Mouse (Mus musculus): Measurements from ENCODE around the gene Aph1a. TPM values are rescaled to one million over a fixed set of nuclear protein-coding genes. Genes with fewer than 3 reads are reported as not detected.
"Not testable (repeated sequence)": the region's sequence is repeated elsewhere in the genome, so short reads cannot be mapped to it uniquely, and the experiment has no call there.

Aph1a gene
- 100 to 1,000 TPM; 114 to 122 TPM for total RNA-seq (2021)

- intact Hi-C loops (cut with DNase I) = not testable (repeated sequence)
- DNase-seq = peak; percentile 91 to 92
These were observed at the start of gene Aph1a for GRCm38 (mm10) chr3:95893606-95894316. Gene Aph1a (plus strand): TSS chr3:95893969.

DNA sequence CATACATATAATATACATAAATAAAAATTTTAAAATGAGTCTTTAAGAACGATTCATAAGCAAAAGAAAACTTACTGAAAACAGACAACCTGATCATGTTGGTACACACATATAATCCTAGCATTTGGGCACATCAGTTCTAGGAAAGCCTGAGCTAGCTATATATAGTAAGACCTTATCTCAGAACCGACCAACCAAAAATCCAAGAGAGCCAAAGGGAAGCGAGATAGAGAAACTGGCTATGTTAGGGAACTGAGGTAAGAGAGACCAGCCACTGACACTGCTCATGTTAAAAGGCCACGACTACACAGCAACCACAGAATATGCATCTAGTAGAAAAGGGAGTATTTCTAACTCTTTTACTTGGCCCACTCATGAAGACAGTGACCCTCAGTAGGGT is 43.2 kb upstream of the Aph1a start:
- DNase-seq = no peak
- intact Hi-C loops (cut with DNase I) = no loop called here

- intact Hi-C loops (cut with DNase I) = no loop called here
- no peak for DNase-seq
These were observed 42.5 kb upstream of the Aph1a start for GRCm38 (mm10) chr3:95851317-95851716.

DNA sequence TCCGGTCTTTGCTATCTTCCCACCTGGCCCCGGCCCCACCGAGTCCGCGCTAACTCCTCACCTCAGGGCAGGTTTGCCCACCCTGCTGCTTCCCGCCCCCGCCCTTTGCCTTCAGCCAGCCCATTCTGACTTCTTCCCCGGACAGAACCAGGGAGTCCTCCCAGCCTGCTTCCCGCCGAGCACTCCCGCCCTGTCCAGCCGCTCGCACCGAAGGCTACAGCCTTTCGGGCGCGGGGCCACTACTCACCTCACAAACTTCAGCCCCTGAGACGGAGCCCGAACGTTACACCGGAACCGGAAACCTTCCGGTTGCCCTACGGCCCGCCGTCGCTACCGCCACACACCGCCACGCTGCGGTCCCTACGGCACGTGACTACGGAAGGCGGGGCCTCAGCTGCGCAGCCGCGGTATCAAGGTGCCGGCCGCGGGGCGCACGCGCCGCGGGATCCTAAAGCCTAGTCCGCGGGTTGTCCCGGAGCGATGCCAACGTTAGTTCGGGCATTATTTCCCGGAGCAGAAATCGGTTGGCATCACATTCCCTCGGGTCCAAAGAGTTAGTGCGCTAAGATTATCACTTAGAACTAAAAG is 38.2 kb upstream of the Aph1a start, which contains the start of gene Prpf3:
Gene Prpf3, minus strand, starts transcription at position 384 of the 588 bp plus-strand sequence.
- intact Hi-C loops (cut with DNase I) = loop anchor here (2.0 kb wide), 1 partner anchor 37 kb away; the partner anchor contains the start of gene Rprd2
- DNase-seq = peak; percentile 96

DNA sequence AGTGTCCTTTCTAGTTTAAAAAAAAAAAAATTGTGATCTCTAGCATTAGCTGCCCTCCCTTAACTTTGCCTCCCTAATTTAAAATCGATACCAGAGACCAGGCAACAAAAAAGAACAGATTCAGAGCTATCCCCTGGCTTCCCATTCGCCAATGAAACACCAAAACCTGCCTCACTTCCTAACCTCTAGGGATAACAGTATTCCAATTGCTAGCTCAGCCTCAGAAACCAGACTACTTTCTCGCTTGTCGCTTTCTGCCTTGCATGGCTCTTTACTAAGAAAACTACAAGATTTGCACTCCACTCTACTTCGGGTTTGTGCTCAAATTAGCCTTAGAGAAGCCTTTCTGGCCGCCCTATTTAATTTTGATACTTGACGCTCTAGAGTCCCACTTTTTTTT is 37.7 kb upstream of the Aph1a start:
- no peak for DNase-seq
- intact Hi-C loops (cut with DNase I) = no loop called here

GRCm38 (mm10) chr3:95857050-95857449 is 36.7 kb upstream of the Aph1a start:
- intact Hi-C loops (cut with DNase I); DNase-seq: not testable (repeated sequence)

DNA sequence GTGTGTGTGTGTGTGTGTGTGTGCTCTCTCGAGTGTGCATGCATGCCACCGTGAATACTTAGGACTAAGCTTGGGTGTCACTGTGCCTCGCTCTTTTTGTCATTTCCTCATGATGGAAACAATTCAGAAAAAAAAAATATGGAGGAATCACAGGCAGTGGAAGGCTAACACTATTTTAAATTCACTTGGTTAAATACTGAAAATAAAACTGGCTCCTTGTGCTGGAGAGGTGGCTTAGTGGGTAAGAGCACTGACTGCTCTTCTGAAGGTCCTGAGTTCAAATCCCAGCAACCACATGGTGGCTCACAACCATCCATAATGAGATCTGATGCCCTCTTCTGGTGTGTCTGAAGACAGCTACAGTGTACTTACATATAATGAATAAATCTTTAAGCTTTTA is 35.5 kb upstream of the Aph1a start:
- intact Hi-C loops (cut with DNase I); DNase-seq: not testable (repeated sequence)

DNA sequence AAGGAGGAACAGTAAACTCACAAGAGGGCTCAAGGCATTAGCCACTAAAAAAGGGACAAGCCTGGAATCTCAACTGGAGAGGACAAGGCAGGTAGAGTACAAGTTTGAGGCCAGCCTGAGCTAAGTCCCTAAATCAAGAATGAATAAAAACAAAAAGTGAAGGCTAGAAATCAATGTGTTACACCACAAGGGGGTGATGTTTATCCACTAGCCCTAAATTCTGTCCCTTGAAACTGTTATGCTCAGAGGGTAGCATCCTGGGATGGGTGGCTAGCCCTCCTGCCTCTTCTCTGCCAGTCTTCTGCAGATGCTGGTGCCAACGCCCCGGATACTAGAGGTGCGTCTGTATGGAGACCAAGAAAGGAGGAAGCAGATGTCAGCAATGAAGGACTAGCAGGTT is 33.4 kb upstream of the Aph1a start:
- intact Hi-C loops (cut with DNase I) = loop anchor here (5.0 kb wide), 2 partner anchors 102 to 192 kb away; no protein-coding TSS in a partner anchor
- no peak for DNase-seq

GRCm38 (mm10) chr3:95861216-95861615 is 32.6 kb upstream of the Aph1a start:
- DNase-seq = no peak
- intact Hi-C loops (cut with DNase I) = loop anchor here (5.0 kb wide), 2 partner anchors 101 to 191 kb away; no protein-coding TSS in a partner anchor

GRCm38 (mm10) chr3:95861796-95862195 is 32.0 kb upstream of the Aph1a start:
- intact Hi-C loops (cut with DNase I) = loop anchor here (1.0 to 5.0 kb wide), 3 partner anchors 46 to 191 kb away; no protein-coding TSS in a partner anchor
- peak; percentile 62 to 66 for DNase-seq

GRCm38 (mm10) chr3:95863578-95863977 is 30.2 kb upstream of the Aph1a start:
- intact Hi-C loops (cut with DNase I) = loop anchor here (5.0 kb wide), 2 partner anchors 99 to 189 kb away; no protein-coding TSS in a partner anchor
- no peak for DNase-seq

DNA sequence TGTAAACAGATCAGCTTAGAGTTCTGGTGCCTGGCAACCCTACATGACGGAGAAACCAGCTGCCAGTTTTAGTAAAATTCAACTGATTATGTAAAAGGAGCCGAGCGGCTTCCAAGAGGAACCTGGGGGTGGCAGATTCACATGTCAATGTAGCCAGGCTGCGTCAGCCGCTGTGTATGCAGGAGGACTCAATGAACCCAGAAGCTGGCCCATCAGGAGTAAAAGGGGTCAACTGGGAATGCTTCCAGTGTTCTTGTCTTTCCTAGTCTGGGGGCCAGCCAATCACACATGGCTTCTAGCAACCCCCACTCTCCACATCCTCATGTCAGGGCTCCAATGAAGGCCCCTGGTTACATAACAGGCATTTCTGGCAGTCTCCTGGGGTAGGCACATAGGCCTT is 28.7 kb upstream of the Aph1a start:
- intact Hi-C loops (cut with DNase I) = no loop called here
- peak; percentile 17 to 29 for DNase-seq

DNA sequence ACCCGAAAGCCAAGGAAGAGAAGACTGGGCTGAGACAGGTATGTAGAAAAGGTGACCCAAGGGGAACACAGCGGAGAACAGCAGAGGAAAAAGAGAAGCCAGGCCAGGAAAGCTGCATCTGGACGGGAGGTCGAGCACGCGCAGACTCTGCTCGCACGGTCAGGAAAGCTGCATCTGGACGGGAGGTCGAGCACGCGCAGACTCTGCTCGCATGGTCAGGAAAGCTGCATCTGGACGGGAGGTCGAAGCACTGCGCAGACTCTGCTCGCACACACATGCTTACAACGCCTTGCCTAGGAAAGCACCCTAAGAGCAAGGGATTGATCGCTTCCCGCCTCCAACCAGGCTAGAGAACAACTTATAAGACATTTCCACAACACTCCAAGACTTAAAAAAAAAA is 28.2 kb upstream of the Aph1a start:
- no peak for DNase-seq
- intact Hi-C loops (cut with DNase I) = no loop called here

DNA sequence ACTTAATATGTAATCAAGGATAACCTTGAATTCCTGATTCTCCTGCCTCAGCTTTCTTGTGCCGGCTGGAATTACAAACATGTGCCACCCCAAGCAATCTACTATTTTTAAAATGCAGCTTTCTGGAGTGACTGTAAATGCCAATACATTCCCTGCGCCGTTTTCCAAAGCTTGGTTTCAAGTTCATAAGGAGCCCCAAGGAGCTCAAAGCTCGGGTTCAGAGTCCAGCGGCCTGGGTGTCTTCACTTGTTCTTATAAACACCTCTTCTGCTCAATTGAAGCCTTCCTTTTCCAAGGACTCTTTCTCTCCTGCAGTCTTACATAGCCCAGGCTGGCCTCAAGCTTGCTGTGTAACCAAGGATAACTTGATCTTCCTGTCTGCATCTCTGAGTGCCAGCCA is 27.7 kb upstream of the Aph1a start:
- intact Hi-C loops (cut with DNase I) = no loop called here
- DNase-seq = no peak

DNA sequence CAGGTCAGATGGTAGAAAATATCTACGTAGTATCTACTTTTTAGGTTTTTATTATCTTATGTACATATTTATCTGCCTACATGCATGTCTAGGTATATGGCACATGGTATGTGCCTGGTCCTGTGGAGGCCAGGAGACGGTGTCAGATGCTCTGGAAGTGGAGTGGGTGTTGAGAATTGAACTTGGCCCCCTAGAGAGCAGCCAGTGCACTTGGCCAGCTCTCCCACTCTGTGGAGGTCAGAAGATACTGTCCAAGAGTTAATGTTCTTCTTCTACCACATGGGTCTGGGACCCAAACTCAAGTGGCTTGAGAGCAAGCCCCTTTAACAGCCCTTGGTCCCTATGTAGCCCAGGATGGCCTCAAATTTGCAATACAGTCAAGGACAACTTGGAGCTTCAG is 26.4 kb upstream of the Aph1a start:
- intact Hi-C loops (cut with DNase I) = no loop called here
- DNase-seq = no peak

- no peak for DNase-seq
- intact Hi-C loops (cut with DNase I) = no loop called here
These were observed 22.8 kb upstream of the Aph1a start for GRCm38 (mm10) chr3:95870976-95871375.

DNA sequence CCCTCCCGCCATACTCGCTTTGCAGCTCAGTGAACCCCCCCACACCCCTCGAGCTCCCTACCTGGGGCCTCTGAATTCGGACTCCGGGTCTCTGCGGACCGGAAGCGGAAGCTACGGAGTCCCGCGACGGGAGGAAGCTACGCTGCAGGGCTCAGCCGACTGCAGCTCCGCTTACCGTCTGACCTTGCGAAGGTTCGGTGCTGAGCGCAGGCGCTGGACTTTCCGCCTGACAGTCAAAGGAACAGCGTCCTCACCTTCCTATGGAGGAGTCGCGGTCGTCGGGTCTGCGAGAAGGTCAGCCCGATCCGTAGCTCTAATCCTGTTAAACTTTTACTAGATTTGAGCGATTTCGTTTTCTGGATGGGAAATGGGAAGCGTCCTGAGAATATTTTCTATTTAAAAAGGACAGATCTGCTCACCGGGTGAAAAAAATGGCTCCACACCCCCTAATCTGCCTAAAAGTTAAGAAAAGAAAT is 22.3 kb upstream of the Aph1a start, which contains the start of gene Mrps21:
Gene Mrps21, minus strand, starts transcription at position 128 of the 476 bp plus-strand sequence.
- intact Hi-C loops (cut with DNase I) = no loop called here
- peak; percentile 85 to 86 for DNase-seq

- intact Hi-C loops (cut with DNase I) = no loop called here
- DNase-seq = no peak
These were observed 21.7 kb upstream of the Aph1a start for GRCm38 (mm10) chr3:95872048-95872447.

GRCm38 (mm10) chr3:95879063-95879462 is 14.7 kb upstream of the Aph1a start:
- intact Hi-C loops (cut with DNase I) = no loop called here
- no peak for DNase-seq

DNA sequence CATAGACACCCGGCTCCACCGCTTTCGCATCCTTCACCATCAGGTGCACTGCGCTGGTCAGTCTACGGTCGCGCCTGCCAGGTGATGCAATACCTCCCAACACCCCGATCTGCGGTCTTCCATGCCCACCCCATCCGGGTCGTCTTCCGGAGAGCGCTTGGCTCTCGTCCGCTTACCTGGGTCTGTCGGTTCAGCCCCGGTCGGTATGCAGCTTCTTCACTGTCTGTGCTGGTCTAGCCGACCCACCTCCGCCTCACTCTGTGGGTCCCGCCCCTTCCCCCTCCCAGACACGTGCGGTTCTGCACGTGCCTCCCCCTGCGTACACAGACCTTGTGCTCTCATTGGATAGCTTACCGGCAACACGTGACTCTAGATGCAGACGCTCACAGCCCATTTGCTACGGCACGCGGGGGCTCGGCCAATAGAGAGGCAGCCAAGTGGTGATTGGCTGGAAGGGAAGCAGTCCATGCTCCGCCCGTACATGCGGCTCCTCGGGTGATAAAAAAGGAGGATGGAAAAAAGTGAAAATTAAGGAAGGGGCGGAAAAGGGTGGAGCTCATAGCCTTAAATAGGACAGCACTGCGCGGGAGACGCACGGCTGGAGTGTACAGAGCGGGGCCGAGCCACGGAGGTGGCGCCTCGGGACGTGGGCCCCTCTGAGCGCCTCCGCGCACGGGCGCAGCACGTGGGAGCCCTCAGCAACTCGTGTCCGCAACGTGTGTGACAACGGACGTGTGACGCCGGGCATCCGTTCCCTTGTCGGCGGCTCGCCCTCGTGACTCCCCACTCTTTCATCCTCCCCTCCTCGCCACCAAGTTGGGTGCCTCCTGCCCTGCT is 11.6 kb upstream of the Aph1a start, which contains the start of gene Ciart:
Gene Ciart, minus strand, starts transcription at position 273 of the 837 bp plus-strand sequence.
- DNase-seq = peak; percentile 87 to 92
- intact Hi-C loops (cut with DNase I) = loop anchor here (5.0 kb wide), 1 partner anchor 80 kb away; no protein-coding TSS in a partner anchor

All from heart, postnatal 36 days (tissue).